Comparison of ENCODE assay signal across 35 mouse cellular contexts in genomic region chr17:12359876-12360275, GRCm38 (mm10). TPM values are rescaled to one million over a fixed set of nuclear protein-coding genes. Genes with fewer than 3 reads are reported as not detected.
"Had no signal": no experiment of that assay in that cellular context is flagged by ENCODE, and none has a peak within 500 bp of the region (broad histone marks: within the 10 kb centered on the region; RNA-seq: fewer than 3 reads in every experiment).

No protein-coding gene starts in this region.

- H3K4me3 ChIP-seq: limb, embryonic 10.5 days; limb, embryonic 12.5 days; limb, embryonic 13.5 days; limb, embryonic 15.5 days; liver, embryonic 12.5 days; liver, embryonic 13.5 days; liver, embryonic 15.5 days; lung, embryonic 15.5 days; megakaryocyte, embryonic 14.5 days; midbrain, embryonic 10.5 days; midbrain, embryonic 12.5 days; midbrain, embryonic 13.5 days; midbrain, embryonic 15.5 days; myocyte had no signal

- DNase-seq: left cerebral cortex, postnatal 4 days; liver; liver, embryonic 13.5 days; liver, postnatal 0 days; lung, adult 18-20 months; lung, adult 2 months; lung, embryonic 14.5 days; lung, postnatal 10 days; lung, postnatal 14 days; lung, postnatal 36 days; lung, postnatal 4 days; midbrain, embryonic 14.5 days had no signal

- H3K36me3 ChIP-seq: limb, embryonic 10.5 days; limb, embryonic 12.5 days; limb, embryonic 13.5 days; limb, embryonic 15.5 days; liver, embryonic 12.5 days; liver, embryonic 13.5 days; liver, embryonic 15.5 days; lung, embryonic 15.5 days; midbrain, embryonic 10.5 days; midbrain, embryonic 12.5 days; midbrain, embryonic 13.5 days; midbrain, embryonic 15.5 days had no signal

- H3K27me3 ChIP-seq: limb, embryonic 15.5 days; liver, embryonic 15.5 days; lung, embryonic 15.5 days; midbrain, embryonic 12.5 days; midbrain, embryonic 13.5 days; midbrain, embryonic 15.5 days had no signal

- H3K9me3 ChIP-seq: limb, embryonic 10.5 days; limb, embryonic 12.5 days; limb, embryonic 13.5 days; limb, embryonic 15.5 days; liver, embryonic 12.5 days; liver, embryonic 13.5 days; liver, embryonic 15.5 days; lung, embryonic 15.5 days; megakaryocyte, embryonic 14.5 days; midbrain, embryonic 10.5 days; midbrain, embryonic 12.5 days; midbrain, embryonic 13.5 days; midbrain, embryonic 15.5 days had no signal

- H3K4me2 ChIP-seq: limb, embryonic 12.5 days; limb, embryonic 13.5 days; limb, embryonic 15.5 days; liver, embryonic 11.5 days; liver, embryonic 12.5 days; liver, embryonic 13.5 days; liver, embryonic 15.5 days; lung, embryonic 14.5 days; lung, embryonic 15.5 days; midbrain, embryonic 11.5 days; midbrain, embryonic 12.5 days; midbrain, embryonic 13.5 days; midbrain, embryonic 15.5 days had no signal

- H3K9ac ChIP-seq: limb, embryonic 12.5 days; limb, embryonic 13.5 days; limb, embryonic 15.5 days; liver, embryonic 12.5 days; liver, embryonic 13.5 days; liver, embryonic 14.5 days; liver, embryonic 15.5 days; liver, postnatal 0 days; lung, embryonic 14.5 days; lung, embryonic 15.5 days; midbrain, embryonic 12.5 days; midbrain, embryonic 13.5 days; midbrain, embryonic 15.5 days had no signal

- H3K27ac ChIP-seq: limb, embryonic 10.5 days; limb, embryonic 12.5 days; limb, embryonic 13.5 days; limb, embryonic 15.5 days; liver, embryonic 12.5 days; liver, embryonic 13.5 days; liver, embryonic 14.5 days; liver, embryonic 15.5 days; lung, embryonic 15.5 days; macrophage; midbrain, embryonic 10.5 days; midbrain, embryonic 12.5 days; midbrain, embryonic 13.5 days; midbrain, embryonic 15.5 days had no signal

- H3K4me1 ChIP-seq: limb, embryonic 10.5 days; limb, embryonic 12.5 days; limb, embryonic 13.5 days; limb, embryonic 15.5 days; liver, embryonic 12.5 days; liver, embryonic 13.5 days; liver, embryonic 15.5 days; lung, embryonic 15.5 days had no signal

RNA-seq across cellular contexts. Expression of gene Plg, which starts 18.5 kb away (rescaled TPM):
- total RNA-seq: left cerebral cortex, postnatal 10 days; left cerebral cortex, postnatal 14 days; megakaryocyte progenitor cell, adult 5-6 weeks; megakaryocyte-erythroid progenitor cell, adult 5-6 weeks; midbrain, postnatal 0 days had no signal
- polyA plus RNA-seq: limb, embryonic 10.5 days; limb, embryonic 12.5 days; macrophage; midbrain, embryonic 10.5 days; midbrain, embryonic 11.5 days; midbrain, embryonic 12.5 days; midbrain, embryonic 14.5 days; midbrain, embryonic 16.5 days; midbrain, postnatal 0 days; myocyte had no signal
